Mouse (Mus musculus) B cell, adult 2 months (primary cell): Measurements from ENCODE around the gene Gm44965.

Experiments
- DNase-seq, 2 experiments: peaks; one replicate each; pipeline ENCODE4 v3.0.0; 2022

The Gm44965 gene

DNA sequence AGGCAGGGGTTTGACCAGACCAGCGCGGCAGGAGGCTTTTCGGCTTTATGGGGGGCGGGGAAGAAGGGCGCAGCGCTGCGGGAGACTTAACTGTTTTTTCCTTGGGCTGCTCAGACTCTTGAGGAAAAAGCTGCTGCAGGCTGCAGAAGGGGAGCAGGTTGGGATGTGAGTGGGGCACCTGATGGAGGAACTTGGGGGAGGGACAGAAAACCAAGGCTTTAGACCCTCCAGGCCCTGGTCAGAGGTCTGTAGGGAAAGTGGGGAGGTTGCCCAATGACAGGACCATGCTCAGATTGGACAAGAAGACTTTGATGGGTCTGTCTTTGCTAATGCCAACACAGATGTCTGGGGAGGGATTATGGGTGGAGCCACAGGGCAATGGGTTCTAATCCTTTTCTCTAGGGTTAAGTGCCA lies 33.8 kb downstream of the Gm44965 start:
- DNase-seq, result no peak

DNA sequence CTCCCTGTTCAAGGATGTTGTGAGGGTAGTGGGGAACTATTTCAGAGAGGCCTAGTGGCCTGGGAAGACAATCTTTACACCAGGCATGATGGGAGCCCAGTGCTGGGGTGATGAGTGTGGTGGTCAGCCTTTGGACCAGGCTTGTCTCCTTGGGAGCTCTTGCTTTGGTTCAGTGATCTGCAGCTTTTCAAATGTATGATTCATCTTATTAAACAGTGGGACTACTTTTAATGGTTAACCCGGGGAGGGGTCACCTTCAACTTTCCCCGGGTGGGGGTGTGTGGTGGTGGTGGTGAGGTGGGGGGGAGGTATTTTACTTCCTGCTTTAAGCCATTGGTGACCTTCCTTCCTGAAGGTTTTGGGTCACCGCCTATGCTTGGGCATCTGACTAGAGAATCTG lies 34.6 kb downstream of the Gm44965 start:
- DNase-seq, result no peak

DNA sequence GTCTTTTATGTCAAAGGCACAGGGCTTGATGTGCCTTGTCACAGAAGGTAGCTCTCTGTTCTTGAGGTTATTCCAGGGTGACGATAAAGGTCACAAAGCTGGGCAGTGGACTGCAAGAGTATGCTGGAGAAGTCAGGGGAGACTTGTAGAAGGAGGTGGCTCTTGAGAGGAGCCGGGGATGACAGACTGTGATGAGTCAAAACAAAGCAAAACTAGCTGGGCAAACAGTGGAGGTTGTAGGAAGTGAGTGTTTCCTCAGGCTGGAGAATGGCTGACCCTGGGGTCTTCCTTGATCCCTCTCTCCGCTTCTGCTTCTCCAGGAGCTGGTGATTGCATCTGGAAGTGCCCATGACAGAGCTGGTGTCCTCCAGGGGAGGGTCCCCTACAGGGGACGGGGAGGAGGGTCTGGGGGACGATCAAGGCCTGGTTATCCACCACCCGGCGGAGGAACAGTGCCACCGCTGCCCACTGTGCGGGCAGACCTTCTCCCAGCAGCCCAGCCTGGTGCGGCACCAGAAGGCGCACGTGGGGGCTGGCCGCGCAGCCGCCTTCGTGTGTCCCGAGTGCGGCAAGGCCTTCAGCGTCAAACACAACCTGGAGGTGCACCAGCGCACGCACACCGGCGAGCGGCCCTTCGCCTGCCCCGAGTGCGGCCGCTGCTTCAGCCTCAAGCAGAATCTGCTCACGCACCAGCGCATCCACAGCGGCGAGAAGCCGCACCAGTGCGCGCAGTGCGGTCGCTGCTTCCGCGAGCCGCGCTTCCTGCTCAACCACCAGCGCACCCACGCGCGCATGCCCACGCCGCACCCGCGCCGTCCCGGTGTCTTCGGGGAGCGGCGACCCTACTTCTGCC lies 35.3 kb downstream of the Gm44965 start:
- DNase-seq, result peak; percentile 51 to 55

DNA sequence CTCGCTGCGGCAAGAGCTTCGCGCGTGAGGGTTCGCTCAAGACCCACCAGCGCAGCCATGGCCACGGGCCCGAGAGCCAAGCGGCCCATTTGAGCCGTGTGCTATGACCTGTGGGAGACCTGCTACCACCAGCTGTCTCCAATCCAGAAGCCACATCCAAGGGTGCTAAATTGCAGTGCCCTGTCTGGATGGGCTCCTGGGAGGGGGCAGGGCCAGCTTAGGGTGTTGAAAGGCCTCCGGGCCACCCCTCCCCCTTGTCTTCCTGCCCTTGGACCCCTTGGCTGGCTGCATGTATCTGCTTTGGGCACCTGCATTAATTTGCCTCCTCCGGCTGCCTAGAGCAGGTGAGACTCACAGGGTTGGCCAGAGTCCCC lies 35.9 kb downstream of the Gm44965 start:
- DNase-seq, result no peak

DNA sequence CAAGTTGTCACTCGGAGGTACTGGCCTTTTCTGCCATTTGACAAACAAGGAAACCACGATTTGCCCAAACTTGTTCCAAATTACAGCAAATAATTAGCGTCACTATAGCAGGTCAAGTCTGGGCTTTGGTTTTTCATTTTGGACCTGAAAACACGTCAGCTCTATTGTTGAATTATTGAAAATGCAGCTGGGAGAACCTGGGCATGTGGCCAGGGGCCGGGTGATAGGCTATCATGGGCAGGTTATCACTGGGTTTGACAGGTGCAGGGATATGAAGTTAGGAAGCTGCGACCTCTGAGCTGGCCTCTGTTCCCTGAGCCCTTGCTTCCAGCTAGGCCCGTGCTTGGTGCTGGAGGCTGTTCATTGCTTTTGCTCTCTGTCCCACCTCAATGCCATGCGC lies 37.1 kb downstream of the Gm44965 start:
- no peak for DNase-seq

DNA sequence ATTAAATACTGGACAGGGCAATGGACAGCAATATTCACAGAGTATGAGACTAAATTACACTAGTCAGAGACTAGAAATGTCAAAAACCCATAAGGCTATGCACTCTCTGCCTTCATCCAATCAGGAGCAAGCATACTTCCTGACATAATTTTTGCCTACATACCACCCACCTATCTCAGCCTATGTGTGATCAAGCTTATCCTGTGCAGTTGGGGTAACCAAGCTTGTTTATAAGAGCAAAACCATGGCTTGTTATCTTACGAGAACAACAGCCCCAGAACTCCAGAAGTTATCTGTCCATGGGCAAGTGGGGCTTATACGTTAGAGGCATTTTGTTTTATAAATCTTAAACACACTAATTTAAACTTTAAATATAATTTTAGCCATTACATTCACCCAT lies 41.4 kb downstream of the Gm44965 start:
- DNase-seq, result no peak

DNA sequence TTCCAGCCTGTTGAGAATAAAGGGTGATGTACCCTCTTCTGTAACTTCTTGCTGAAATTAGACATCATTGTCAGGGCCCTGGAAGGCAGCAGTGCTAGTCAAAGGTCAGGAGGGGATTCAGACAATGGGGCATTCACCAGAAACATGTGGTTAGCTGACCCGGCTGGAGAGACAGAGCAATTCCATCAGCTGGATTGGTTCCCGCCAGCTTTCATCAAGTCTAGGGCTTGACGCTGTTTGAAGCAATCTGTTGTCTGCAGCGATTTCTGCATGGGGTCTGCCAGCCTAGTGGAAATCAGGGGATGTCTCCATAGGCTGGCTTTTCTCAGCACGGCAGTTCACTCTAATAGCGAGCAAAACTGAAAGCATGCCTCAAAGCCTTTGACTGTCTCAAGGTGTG lies 42.8 kb downstream of the Gm44965 start:
- DNase-seq, result no peak

DNA sequence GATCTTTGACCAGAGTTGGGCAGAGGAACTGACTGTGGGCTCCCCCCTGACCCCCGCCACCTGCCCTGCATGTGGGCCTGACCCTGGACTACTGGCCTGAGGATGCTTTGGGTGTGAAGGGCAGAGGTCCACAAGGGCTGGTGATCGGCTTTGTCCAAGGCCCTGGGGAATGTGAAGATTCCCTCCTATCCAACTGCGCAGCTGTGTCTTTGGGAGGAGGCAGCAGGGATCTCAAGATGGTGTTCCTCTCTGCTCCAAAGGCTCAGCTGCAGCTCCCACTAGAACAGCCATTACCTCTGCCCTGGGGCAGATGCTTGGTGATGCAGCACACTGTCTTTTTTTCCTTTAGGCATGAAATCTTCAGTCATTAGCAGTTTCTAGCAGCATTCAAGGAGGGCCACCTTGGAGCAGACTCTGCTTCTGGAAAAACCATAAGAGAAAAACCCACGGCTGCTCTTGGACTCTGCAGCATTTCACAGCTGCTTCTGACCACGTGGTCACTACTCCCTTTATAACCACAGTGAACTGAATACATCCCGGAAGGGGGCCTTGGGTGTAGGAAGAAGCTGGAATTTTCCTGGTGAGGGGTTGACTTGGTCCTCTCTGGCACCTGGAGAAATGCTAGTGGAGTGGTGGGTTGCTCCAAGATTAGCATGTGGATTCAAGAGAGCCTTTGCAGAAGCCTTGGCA lies 44.2 kb downstream of the Gm44965 start:
- no peak for DNase-seq

DNA sequence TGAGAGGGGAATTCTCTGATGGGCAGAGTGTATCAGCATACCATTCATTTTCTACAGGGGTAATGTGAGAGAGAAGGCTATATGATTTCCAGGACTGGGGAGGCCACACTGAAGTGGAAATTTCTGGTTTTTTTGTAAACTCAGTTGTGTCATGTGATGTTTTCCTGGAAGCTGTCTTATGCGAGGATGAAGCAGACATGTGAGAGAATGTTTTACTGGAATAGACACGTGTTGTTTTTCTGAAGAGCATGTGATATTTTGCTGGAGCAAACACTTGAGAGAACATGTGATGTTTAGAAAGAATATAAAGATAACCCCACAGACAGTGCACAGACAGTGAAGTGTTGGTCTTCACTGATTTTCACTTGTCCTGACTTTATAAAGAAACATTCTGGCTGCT lies 44.8 kb downstream of the Gm44965 start:
- no peak for DNase-seq

DNA sequence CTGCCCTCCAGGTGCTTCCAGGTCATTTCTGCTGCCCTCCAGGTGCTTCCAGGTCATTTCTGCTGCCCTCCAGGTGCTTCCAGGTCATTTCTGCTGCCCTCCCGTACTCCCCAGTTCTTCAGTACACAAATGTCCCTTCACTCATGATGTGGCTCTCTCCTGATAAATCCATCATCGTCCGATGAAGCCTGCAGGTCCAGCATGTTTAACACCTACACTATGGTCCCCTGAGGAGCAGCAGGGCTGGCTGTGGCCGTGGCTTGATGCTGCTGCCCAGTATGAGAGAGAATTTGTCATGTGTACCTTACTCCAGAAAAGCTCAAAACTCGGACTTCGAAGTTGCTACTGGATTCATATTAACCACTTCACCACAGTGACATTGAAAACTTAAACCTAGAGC lies 47.6 kb downstream of the Gm44965 start:
- DNase-seq, result no peak

DNA sequence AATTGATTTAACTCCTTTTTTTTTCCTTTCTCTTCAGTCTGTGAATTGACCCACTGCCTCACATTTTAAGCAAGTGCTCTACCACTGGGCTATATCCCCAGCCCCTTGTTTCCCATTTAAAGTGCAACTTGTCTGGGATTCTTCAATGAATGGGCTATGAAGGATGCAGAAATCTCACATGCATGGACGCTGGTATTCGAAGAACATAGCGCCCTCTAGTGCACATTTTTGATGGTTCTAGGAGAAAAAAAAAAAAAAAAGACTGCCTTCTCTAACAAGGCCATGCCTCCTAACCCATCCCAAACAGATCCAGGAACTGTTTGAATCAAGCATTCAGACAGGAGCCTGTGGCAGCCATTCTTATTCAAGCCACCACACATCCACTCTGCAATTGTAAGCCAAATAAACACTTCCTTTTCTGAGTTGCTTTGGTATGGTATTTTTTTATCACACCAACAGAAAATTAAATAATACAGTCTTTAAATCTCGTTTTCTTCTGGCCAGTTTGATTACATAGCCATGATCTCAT lies 49.1 kb downstream of the Gm44965 start:
- peak; percentile 49 to 53 for DNase-seq

DNA sequence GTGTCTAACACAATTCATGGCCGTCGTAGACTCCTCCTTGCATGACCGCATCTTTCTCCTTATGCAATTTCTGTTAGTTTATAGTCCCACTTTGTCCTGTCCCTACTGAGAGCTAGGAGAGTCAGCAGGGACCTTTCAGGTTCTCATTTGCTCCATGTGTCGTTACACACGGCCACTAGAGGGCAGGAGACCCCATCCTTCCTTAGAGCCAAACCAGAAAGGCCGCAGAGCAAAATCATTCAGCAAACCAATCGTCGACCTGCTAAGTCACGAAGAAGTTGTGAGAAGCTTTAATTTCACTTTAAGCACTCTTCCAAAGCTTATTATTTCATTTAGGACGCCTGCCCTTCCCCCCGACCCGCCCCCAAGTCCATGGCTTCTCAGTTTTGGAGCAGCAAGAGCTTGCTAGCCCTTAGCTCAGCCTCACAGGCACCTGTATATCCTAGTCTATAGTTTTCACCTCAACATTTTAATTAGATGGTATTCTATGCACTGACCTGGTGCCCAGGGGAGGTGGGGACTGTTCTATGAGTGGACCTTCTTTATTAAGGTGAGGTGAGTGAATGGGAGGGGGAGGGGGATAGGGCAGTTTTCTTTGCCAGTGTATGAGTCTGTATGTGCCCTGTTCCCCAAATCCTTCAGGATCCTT lies 52.0 kb downstream of the Gm44965 start:
- DNase-seq, result peak; percentile 84 to 86

DNA sequence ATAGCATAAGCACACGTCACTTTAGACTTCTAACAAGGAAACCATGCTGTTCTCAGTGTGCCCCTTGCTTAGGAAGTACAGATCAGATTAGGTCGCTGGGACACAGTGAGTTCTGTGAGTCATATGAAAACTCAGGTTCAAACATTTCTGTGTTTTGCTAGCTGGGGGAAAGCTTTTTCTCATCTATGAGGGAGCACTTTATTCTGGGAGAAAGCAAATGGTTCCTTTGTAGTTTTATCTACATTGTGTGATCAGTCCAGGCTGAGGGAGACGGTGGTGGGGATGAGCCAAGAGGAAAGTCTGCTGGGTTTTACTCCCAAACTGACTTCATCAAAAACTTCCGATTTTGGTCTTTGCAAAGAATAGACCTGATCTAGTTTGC lies 52.6 kb downstream of the Gm44965 start:
- no peak for DNase-seq

DNA sequence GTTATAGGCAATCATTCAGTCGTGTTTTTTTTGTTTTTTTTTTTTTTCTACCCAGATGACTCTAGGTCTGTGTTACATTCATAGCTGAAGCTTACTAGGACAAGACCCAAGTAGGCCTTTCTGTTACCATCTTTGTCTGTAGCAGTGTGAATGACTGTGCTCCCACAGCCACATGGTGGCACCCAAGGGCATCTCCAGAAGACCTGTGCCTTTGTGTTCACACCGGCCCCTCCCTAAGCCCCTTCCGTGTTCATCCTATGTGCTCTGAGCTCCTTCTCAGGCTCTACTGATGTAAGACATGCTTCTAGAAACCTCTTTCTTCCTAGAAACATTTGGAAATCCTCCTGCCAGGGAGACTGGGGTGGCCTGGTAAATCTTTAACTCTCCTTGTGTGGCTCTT lies 53.3 kb downstream of the Gm44965 start, which contains the start of gene Gimap8:
TSS of gene Gimap8 (plus strand) at position 240 of the 400 bp plus-strand sequence.
- DNase-seq, result peak; percentile 84 to 89

DNA sequence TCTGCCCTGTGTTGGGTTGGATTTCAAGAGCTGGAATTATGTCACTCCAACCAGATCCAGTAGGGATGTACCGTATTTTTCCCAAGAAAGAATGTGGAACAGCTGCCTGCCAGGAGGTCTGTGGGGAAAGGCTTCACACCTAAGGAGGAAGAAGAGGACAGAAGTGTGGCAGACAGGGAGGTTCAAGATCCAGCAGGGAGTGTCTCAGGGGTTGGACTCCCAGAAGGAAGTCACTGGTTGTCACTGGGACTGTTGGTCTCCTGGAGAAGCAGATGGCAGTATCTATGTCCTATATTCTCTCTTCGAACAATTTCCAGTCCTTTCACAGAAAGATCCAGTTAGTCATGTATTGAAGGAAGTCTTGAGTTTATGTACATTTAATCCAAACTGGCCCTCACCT lies 53.9 kb downstream of the Gm44965 start:
- no peak for DNase-seq

DNA sequence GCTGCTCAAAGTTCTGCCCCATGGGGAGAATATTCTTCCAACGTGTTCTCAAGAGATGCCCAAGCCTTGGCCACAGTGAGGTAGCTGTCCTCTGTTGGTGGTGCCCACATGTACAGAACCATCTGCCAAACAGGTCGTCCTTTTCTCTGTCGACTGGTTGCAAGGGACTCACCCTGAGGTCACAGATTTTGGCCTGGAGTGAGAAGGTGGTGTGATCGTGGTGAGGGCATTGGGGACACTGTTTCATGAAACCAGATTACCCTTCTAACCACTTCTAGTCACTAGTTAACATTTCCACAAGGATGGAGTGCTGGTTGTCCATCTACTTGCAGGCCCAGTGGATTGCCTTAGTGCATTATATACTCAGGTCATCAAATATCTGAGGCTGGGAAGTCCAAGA lies 55.0 kb downstream of the Gm44965 start:
- no peak for DNase-seq

DNA sequence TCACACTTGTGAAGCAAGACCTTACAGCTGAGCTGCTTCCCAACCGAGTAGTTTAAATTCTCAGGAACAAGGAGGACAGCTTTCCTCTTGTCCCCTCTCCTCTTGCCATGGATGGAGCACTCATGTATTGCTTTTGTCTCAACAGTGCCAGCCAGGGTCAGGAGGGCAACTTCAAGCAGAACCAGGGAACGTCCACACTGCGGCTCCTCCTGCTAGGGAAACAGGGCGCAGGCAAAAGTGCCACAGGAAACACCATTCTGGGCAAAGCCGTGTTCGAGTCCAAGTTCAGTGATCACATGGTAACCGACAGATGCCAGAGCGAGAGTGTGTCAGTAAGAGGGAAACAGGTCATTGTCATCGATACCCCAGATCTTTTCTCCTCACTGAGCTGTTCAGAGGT lies 56.3 kb downstream of the Gm44965 start:
- no peak for DNase-seq

DNA sequence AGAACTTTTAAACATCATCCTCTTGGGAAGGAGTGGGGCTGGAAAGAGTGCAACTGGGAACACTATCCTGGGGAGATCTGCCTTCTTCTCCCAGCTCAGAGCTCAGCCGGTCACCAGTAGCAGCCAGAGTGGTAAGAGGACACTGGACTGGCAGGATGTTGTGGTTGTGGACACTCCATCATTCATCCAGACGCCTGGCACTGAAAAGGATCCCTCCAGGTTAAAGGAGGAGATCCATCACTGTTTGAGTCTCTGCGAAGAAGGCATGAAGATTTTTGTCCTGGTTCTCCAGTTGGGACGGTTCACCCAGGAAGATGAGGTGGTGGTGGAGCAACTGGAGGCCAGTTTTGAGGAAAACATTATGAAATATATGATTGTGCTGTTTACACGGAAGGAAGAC lies 65.0 kb downstream of the Gm44965 start:
- no peak for DNase-seq

DNA sequence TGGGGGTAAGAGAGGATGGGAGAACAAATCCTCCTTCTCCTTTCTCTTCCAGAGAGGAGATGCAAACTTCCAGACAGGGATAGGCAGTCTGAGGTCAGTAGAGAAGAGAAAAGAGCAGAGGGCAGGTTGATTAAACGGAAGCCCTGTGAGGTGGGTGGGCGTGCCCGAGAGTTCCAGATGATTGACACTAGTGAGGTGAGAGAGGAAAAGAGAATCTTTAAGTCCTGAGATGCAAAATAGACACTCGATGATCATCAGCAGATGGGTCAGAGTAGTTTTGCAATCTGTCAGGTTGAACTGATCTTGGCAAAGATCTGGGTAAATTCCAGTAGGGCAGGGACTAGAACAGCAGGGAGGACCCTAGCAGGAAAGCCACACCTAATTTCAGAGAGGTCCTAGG lies 71.0 kb downstream of the Gm44965 start:
- DNase-seq, result peak; percentile 40 to 58

DNA sequence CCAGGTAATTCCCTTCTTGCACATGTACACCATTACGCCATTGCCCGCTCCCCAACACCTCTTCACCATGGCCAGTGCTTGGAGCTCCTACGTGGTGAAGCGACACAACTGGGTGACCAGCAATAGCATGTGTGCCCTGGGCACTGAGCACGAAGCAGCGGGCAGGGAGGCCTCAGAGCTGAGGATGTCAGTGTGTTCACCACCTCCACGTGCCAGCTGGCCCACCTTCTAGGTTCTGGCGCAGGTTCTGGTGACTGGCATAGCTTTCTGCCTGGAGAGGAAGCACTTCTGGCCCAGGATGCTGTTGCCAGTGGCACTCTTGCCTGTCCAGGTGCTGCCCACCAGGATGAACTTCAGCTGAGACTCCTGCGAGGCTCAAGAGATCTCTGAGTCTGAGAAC lies 71.7 kb downstream of the Gm44965 start:
- DNase-seq, result no peak

DNA sequence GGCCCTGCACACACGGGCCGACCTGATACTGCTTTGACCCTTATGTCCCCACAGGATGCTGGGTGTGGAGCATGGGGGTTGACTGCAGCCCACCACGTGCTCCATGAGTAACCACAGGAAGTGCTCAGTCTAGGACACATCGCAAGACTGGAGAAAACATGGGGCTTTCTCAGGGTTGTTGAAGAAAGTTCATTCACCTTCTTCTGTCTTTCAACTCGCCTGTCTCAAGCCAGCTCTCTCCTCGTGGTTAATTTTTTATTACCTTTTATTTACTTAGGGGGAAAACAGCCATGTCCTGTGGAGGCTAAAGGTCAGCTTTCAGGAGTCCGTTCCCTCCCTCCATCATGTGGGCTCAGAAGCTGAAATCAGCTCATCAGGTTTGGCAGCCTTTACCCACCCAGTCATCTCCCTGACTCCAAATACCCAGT lies 72.4 kb downstream of the Gm44965 start:
- no peak for DNase-seq

DNA sequence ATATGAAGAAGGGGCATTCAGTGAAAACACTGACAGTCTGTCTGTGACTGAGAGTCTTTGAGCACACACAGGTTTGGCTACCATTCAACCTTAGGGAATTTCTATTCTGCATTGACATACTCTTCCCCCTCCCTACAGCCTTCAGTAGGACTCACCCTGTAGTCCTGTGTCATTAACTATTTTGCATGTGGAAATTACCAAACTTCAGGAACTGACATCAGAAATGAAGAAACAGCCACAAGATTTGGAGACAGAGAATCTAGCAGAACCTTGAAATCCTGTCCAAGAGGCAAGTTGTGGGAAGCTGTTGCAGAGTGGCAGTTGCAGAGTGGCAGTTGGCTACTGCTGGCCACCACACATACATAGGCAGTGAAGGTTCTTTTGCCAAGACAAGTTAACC lies 74.3 kb downstream of the Gm44965 start:
- no peak for DNase-seq
